Mouse (Mus musculus) c-Kit-positive CD71-negative TER-119-negative erythroid progenitor cells, embryonic 14.5 days (primary cell): ENCODE measurements around the gene Farsa.
A peak's percentile ranks its signal among the peaks of the same experiment; 100 is the strongest.
"Not testable (repeated sequence)": the region's sequence is repeated elsewhere in the genome, so short reads cannot be mapped to it uniquely, and the experiment has no call there.

Experiments
- DNase-seq: peaks from one replicate; pipeline ENCODE4 v3.0.0-alpha.2; 2013; ENCODE audit warnings: low read depth

The Farsa gene

GRCm38 (mm10) chr8:84874339-84874738, 17.6 kb downstream of the Farsa start:
- DNase-seq = no peak

GRCm38 (mm10) chr8:84877297-84878035, 20.7 kb downstream of the Farsa start:
- DNase-seq = no peak

- no peak for DNase-seq
These were observed 22.1 kb downstream of the Farsa start for GRCm38 (mm10) chr8:84878915-84879314.

DNA sequence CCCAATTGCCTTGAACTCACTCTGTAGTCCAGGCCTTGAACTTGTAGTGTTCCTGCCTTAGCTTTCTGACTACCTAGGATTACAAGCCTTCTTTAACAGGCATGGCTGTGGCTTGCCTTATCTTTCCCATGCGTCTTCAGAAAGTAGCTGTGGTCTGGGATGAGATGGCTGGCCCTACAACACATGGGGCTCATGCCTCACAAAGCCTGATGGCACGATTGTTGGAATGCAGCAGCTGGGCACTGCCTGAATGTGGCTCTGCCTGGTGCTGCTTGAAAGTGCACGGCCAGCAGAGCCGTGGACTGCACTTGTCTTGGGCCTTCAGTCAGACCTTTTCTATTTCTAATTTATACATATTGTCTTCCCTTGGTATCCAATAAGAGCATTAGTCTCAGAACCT, 27.9 kb downstream of the Farsa start:
- DNase-seq = no peak

DNA sequence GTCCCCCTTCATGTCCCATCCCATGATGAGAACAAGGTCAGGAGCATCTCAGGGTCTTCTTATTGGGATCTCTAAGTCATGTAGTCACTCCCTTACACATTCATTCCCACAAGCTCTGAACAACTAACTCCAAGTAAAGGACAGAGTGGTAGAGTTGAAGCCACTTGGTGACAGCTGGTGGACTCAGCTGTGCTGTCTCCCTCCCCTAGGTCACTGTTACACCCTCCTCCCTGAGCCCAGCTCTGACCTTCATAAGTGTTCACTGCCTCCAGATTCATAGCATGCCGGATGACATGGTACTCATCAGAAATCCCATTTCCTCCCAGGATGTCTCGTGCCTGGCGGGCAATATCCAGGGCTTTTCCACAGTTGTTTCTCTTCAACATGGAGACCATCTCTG, 31.5 kb downstream of the Farsa start:
- no peak for DNase-seq

GRCm38 (mm10) chr8:84889141-84889540, 32.4 kb downstream of the Farsa start:
- no peak for DNase-seq

GRCm38 (mm10) chr8:84892993-84893708, 36.4 kb downstream of the Farsa start:
- DNase-seq = no peak

DNA sequence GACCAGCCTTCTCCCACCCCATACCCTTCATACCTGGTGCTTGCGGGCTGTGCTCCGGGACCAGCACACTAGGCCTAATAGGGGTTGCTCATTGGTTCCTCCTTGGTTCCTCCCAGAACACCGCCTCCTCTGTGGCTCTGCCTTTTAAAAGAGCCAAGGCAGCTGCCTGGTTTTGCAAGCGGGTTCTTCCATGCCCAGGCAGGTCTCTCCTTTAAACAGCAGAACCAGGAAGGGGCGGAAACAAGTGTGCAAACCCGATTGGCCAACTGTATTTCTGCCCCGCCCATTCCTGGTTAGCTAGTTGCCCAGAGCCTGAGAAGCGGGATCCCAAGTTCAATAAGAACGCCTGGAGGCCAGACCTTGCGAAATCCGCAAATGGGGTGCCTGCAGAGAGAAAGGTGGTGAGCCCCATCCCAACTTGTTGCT, 36.9 kb downstream of the Farsa start, which contains the start of gene Gcdh:
Gene Gcdh (minus strand): TSS at position 213 of the 426 bp plus-strand sequence.
- DNase-seq = peak; percentile 92

GRCm38 (mm10) chr8:84895963-84896362, 39.2 kb downstream of the Farsa start:
- DNase-seq = no peak

GRCm38 (mm10) chr8:84901071-84901470, 44.3 kb downstream of the Farsa start:
- DNase-seq = peak; percentile 33

- no peak for DNase-seq
These were observed 45.0 kb downstream of the Farsa start, which contains the start of gene Klf1 for GRCm38 (mm10) chr8:84901752-84902151. Gene Klf1 (plus strand): TSS chr8:84901928.

- DNase-seq = no peak
These were observed 45.7 kb downstream of the Farsa start for GRCm38 (mm10) chr8:84902367-84902919.

DNA sequence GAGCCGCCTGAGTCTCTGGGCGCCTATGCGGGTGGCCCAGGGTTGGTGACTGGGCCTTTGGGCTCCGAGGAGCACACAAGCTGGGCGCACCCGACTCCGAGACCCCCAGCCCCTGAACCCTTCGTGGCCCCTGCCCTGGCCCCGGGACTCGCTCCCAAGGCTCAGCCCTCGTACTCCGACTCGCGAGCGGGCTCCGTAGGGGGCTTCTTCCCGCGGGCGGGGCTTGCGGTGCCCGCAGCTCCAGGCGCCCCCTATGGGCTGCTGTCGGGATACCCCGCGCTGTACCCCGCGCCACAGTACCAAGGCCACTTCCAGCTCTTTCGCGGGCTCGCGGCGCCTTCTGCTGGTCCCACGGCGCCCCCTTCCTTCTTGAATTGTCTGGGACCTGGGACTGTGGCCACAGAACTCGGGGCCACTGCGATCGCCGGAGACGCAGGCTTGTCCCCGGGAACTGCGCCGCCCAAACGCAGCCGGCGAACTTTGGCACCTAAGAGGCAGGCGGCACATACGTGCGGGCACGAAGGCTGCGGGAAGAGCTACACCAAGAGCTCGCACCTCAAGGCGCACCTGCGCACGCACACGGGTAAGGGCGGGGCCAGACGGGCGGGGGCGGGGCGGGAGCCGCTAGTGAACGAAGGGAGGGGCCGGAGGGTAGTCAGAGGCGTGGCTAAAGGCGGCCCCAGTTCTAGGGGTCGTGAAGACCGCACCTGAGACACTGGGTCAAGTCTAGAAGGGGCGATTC, 46.3 kb downstream of the Farsa start:
- DNase-seq = peak; percentile 78

- DNase-seq = no peak
These were observed 47.6 kb downstream of the Farsa start for GRCm38 (mm10) chr8:84904351-84904750.

DNA sequence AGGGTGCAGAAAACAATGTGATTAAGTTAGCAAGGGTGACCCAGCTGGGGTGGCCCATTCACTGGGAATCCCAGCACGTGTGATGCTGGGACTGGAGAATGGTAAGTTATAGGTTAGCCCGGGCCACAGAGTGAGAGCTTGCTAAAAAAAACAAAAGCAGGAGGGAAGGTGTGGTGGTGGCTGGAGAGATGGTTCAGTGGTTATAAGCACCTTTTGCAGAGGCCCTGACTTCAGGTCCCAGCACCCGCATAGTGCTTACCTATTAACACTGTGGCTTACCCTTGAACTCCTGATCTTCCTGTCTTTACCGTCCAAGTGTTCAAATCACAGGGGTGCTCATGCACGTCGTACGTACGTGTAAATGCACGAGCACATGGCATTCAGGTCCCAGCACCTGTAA, 50.2 kb downstream of the Farsa start:
- no peak for DNase-seq

DNA sequence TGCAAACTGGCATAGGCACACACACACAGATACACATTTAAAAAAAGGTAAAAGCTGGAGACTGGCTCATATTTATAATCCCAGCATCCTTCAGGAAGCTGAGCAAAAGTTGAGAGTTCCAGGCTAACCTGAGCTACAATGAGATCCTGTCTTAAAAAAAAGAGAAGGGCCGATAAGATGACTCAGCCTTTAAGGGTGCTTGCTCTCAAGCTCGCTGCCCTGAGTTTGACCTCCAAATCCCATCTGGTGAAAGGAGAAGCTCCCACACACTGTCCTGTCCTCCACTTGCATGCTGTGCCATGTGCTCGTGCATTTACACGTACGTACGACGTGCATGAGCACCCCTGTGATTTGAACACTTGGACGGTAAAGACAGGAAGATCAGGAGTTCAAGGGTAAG, 50.7 kb downstream of the Farsa start:
- no peak for DNase-seq

DNA sequence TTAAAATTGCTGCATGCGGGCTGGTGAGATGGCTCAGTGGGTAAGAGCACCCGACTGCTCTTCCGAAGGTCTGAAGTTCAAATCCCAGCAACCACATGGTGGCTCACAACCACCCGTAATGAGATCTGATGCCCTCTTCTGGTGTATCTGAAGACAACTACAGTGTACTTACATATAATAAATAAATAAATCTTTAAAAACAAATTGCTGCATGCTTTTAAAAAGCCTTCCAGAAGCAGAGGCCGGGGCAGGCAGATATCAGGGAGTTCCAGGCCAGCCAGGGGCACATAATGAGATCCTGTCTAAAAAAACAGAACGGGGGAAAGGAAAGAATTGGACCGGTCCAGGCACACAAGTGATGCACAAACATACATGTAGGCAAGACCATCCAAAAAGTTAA, 51.2 kb downstream of the Farsa start:
- DNase-seq = not testable (repeated sequence)

- DNase-seq = peak; percentile 95
These were observed 51.8 kb downstream of the Farsa start, which contains the start of gene Dnase2a for GRCm38 (mm10) chr8:84908421-84909161. Gene Dnase2a (plus strand): TSS chr8:84908560.

- no peak for DNase-seq
These were observed 52.5 kb downstream of the Farsa start for GRCm38 (mm10) chr8:84909162-84909767.

DNA sequence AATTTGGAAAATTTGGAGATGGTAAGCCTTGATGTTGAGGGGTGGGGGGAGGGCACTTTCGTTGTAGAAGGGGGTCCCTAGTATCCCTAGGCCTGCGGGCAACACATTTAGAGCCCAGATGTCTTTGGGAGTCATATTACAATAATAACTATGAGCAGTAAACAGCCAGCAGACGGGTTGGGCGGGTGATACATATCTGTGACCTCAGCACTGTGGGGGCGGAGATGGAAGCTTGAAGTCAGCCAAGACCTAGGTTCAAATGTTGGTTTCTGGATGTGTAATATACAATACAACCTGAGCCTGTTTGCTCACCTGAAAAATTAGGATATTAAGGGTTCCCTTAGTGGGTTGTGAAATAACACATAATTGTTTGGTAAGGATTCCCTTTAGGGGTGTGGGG, 53.2 kb downstream of the Farsa start:
- no peak for DNase-seq

- DNase-seq = no peak
These were observed 53.8 kb downstream of the Farsa start for GRCm38 (mm10) chr8:84910551-84910950.
